Mouse (Mus musculus): ENCODE measurements around the gene Tspan14.

Tspan14 gene

DNA sequence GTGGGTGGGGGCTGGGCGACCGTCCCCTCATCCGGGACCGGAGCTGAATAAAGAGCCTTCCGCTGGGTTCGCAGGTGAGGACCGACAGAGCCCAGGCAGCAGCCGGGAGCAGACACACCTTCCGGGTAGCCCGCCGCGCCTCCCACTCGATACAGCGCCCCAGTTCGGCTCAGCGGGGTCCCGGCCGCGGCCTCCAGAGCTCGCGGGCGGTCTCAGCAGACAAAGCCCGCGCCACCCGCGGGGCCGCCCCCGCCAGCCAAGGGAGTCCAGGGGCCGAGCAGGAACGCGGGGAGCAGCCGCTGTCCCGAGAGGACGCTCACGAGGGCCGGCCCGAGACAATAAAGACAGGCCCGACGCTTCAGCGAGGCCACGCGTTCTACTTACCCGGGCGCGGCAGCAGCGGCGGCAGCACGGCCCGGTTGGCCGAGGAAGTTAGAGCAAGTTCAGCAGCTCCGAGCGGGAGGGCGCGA lies at the start of gene Tspan14:
Gene Tspan14 (minus strand): TSS at position 416 of the 470 bp plus-strand sequence.
- in situ Hi-C loops (cut with MboI; ENCODE audit: low pct_unique_long_range_greater_than_20kb in 1 of 2, low sequenced_read_pairs in 2 of 2, unreplicated experiment in 1 of 2), result loop anchor here in 1 of 2 experiments (5.0 kb wide), 1 partner anchor 49 kb away; no protein-coding TSS in a partner anchor

- in situ Hi-C loops (cut with MboI; ENCODE audit: low pct_unique_long_range_greater_than_20kb in 1 of 2, low sequenced_read_pairs in 2 of 2, unreplicated experiment in 1 of 2), result loop anchor here in 1 of 2 experiments (25.0 kb wide), 1 partner anchor 702 kb away; no protein-coding TSS in a partner anchor
Measured at GRCm38 (mm10) chr14:41014701-41015240, 48.2 kb upstream of the Tspan14 start.

- in situ Hi-C loops (cut with MboI; ENCODE audit: low pct_unique_long_range_greater_than_20kb in 1 of 2, low sequenced_read_pairs in 2 of 2, unreplicated experiment in 1 of 2), result loop anchor here in 1 of 2 experiments (25.0 kb wide), 1 partner anchor 702 kb away; no protein-coding TSS in a partner anchor
Measured at GRCm38 (mm10) chr14:41013630-41014613, 47.3 kb upstream of the Tspan14 start, which contains the start of gene Fam213a. Fam213a (minus strand) TSS chr14:41013788.

- in situ Hi-C loops (cut with MboI; ENCODE audit: low pct_unique_long_range_greater_than_20kb in 1 of 2, low sequenced_read_pairs in 2 of 2, unreplicated experiment in 1 of 2), result loop anchor here in 1 of 2 experiments (25.0 kb wide), 1 partner anchor 701 kb away; no protein-coding TSS in a partner anchor
Measured at GRCm38 (mm10) chr14:41013143-41013542, 46.5 kb upstream of the Tspan14 start.

DNA sequence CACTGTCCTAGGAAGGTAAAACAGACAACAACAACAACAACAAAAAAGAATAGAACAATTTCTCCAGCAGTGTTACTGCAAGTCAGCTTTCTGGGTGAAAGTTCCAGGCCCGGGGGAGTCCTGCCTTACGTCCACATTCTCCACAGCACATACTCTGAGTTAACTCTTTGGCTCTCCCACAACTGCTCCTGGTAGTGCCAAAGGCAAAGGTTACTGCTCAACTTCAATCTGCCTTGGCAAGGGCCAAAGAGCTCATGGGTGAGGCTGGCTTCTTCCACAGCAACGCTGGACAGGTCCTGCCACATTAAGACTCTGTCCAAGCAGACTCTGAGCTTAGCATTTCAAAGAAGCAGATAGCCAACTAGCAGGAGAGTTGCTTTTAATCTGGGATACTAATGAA lies 45.3 kb upstream of the Tspan14 start:
- in situ Hi-C loops (cut with MboI; ENCODE audit: low pct_unique_long_range_greater_than_20kb in 1 of 2, low sequenced_read_pairs in 2 of 2, unreplicated experiment in 1 of 2), result loop anchor here in 1 of 2 experiments (25.0 kb wide), 1 partner anchor 700 kb away; no protein-coding TSS in a partner anchor

DNA sequence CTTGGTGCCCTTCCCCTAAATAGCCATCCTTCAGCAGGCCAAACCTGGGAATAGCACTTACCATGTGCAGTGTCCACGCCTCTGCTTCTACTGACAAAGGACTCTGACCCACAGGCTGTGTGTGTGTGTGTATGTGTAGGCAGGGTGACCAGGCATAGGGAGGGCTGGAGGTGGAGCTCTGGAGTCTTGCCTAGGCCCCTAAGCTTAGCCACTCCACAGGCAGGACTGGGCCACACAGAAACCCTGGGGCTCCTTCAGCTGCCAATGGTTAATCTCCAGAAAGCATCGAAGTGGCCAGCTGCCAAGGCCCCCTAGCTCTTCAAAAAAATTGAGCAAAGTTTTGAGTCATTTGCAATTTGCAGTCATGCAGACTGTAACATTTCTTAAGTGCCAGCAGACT lies 41.5 kb upstream of the Tspan14 start:
- in situ Hi-C loops (cut with MboI; ENCODE audit: low pct_unique_long_range_greater_than_20kb in 1 of 2, low sequenced_read_pairs in 2 of 2, unreplicated experiment in 1 of 2), result loop anchor here in 1 of 2 experiments (25.0 kb wide), 1 partner anchor 696 kb away; no protein-coding TSS in a partner anchor

DNA sequence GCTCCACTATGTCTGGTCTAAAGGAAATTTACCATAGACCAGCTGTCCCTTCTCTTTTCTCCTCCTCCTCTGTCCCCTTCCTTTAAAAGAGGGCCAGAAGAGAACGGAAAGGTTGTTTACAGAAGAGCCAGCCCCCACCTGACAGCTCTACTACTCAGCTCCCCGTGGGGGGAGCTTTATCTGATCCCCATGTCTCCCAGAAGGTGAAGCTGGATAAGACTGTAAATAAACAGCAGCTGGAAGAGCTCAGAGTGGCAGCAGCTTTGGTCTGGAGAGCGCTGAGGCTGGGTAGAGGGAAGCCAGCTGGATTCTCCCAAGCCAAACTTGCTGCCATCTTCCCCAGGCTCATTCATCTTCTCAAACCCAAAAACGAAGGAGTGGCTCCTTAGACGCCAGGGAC lies 41.0 kb upstream of the Tspan14 start:
- in situ Hi-C loops (cut with MboI; ENCODE audit: low pct_unique_long_range_greater_than_20kb in 1 of 2, low sequenced_read_pairs in 2 of 2, unreplicated experiment in 1 of 2), result loop anchor here in 1 of 2 experiments (25.0 kb wide), 1 partner anchor 695 kb away; no protein-coding TSS in a partner anchor

GRCm38 (mm10) chr14:41006899-41007298 lies 40.3 kb upstream of the Tspan14 start:
- in situ Hi-C loops (cut with MboI; ENCODE audit: low pct_unique_long_range_greater_than_20kb in 1 of 2, low sequenced_read_pairs in 2 of 2, unreplicated experiment in 1 of 2), result loop anchor here in 1 of 2 experiments (25.0 kb wide), 1 partner anchor 695 kb away; no protein-coding TSS in a partner anchor

- in situ Hi-C loops (cut with MboI; ENCODE audit: low pct_unique_long_range_greater_than_20kb in 1 of 2, low sequenced_read_pairs in 2 of 2, unreplicated experiment in 1 of 2), result loop anchor here in 1 of 2 experiments (25.0 kb wide), 1 partner anchor 694 kb away; no protein-coding TSS in a partner anchor
Measured at GRCm38 (mm10) chr14:41006263-41006662, 39.7 kb upstream of the Tspan14 start.

DNA sequence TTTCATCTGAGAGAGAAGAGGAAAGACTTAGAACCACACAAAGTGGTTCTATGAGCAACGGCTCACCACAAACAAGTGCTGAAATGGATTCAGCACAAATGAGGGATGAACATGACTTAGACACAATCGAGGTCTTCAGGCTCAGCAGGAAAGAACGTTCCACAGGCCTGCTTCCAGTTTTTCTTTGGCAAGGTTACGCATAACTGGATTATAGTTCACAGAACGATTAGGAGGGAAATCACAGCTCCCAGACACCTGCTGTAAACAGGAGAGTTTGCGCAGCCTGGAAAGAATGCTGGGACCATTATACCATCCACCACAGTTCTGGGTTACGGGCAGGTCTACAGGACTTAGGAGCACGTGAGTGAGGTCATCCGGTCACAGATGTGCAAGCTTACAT lies 39.1 kb upstream of the Tspan14 start:
- in situ Hi-C loops (cut with MboI; ENCODE audit: low pct_unique_long_range_greater_than_20kb in 1 of 2, low sequenced_read_pairs in 2 of 2, unreplicated experiment in 1 of 2), result loop anchor here in 1 of 2 experiments (25.0 kb wide), 1 partner anchor 693 kb away; no protein-coding TSS in a partner anchor

GRCm38 (mm10) chr14:41004201-41005141 lies 37.9 kb upstream of the Tspan14 start:
- in situ Hi-C loops (cut with MboI; ENCODE audit: low pct_unique_long_range_greater_than_20kb in 1 of 2, low sequenced_read_pairs in 2 of 2, unreplicated experiment in 1 of 2), result loop anchor here in 1 of 2 experiments (25.0 kb wide), 1 partner anchor 692 kb away; no protein-coding TSS in a partner anchor

DNA sequence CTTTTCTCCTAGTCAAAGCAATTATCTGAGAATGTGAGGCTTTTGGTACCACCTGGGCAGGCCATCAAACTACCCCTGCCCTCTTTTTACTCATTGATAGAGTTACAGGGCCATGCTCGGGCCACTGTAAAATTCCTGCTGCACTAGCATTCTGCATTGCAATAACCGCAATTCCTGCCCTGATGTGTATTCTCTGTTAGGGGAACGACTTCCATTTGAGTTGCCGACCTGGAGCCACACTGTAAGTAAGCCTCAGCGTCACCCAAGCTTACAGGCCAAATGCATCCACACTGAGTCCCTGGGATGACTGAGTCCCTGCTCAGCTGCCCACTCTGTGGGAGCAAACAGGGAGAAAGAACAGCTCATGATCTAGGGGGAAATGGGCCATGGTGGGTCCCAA lies 35.0 kb upstream of the Tspan14 start:
- in situ Hi-C loops (cut with MboI; ENCODE audit: low pct_unique_long_range_greater_than_20kb in 1 of 2, low sequenced_read_pairs in 2 of 2, unreplicated experiment in 1 of 2), result loop anchor here in 1 of 2 experiments (25.0 kb wide), 1 partner anchor 689 kb away; no protein-coding TSS in a partner anchor

GRCm38 (mm10) chr14:41000801-41001200 lies 34.2 kb upstream of the Tspan14 start:
- in situ Hi-C loops (cut with MboI; ENCODE audit: low pct_unique_long_range_greater_than_20kb in 1 of 2, low sequenced_read_pairs in 2 of 2, unreplicated experiment in 1 of 2), result loop anchor here in 1 of 2 experiments (25.0 kb wide), 1 partner anchor 688 kb away; no protein-coding TSS in a partner anchor

GRCm38 (mm10) chr14:40999904-41000645 lies 33.5 kb upstream of the Tspan14 start:
- in situ Hi-C loops (cut with MboI; ENCODE audit: low pct_unique_long_range_greater_than_20kb in 1 of 2, low sequenced_read_pairs in 2 of 2, unreplicated experiment in 1 of 2), result loop anchor here in 1 of 2 experiments (25.0 kb wide), 1 partner anchor 688 kb away; no protein-coding TSS in a partner anchor

- in situ Hi-C loops (cut with MboI; ENCODE audit: low pct_unique_long_range_greater_than_20kb in 1 of 2, low sequenced_read_pairs in 2 of 2, unreplicated experiment in 1 of 2), result no loop called here
Measured at GRCm38 (mm10) chr14:40996171-40996570, 29.6 kb upstream of the Tspan14 start.

GRCm38 (mm10) chr14:40992464-40992863 lies 25.9 kb upstream of the Tspan14 start:
- in situ Hi-C loops (cut with MboI; ENCODE audit: low pct_unique_long_range_greater_than_20kb in 1 of 2, low sequenced_read_pairs in 2 of 2, unreplicated experiment in 1 of 2), result no loop called here

GRCm38 (mm10) chr14:40988780-40989179 lies 22.2 kb upstream of the Tspan14 start:
- in situ Hi-C loops (cut with MboI; ENCODE audit: low pct_unique_long_range_greater_than_20kb in 1 of 2, low sequenced_read_pairs in 2 of 2, unreplicated experiment in 1 of 2), result no loop called here

Data from mouse embryonic stem cell (cell line).